Mouse (Mus musculus) v-Abl transformed pro-B cells (cell line): ENCODE measurements around the gene Ikbkg.

ENCODE experiments used
- in situ Hi-C, 2 experiments: fragments of 400-800 bp; cut with MboI; formaldehyde crosslinking; loops; one replicate each; pipeline ENCODE4 v1.15.1; 2025; ENCODE audit not compliant: unreplicated experiment in 2 of 2

The Ikbkg gene

DNA sequence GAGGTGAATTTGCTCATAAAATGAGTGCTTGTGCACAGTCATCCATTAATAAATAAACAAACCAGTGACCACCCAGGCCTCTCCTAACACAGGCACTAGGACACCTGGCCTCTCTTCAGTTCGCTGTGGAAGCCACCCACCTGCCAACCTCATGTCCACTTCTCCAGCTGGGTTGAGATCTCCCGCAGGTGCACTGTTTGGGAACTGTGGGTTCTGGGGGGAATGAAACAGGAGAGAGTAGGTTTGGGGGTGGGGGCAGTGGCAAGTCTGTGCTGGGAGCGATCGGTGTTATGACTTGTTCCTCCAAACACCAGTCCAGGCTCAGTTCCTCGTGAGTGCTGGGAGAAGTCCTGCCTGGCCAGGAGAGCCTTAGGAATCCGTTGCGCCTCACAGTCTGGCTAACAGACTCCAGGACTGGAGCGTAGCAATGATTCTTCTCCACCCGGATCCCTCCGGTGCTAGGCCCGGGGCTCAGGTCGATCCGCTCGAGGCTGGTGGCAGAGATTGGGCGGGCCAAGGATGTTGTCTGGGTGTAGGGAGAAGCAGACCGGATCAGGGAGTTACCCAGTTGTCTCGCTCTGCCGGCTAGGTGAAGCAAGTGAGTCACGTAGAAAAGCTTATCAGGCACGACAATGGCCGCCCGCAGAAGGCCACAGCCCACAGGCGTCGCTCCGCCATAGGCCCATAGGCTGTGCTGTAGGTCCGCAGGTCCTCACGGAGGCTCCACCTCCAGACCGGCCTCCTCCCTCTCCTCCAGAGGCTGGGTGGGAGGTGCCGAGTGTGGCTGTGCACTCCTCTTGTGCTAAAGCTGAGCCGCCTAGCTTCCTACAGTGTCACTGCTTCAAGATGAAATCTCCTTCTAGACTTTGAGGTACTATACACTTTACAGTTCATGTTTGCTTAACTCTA, at the start of gene Ikbkg, which contains the start of gene Fam3a:
TSS of gene Ikbkg (plus strand) at position 756 of the 909 bp plus-strand sequence.
TSS of gene Fam3a (minus strand) at position 738 of the 909 bp plus-strand sequence.
- in situ Hi-C loops: loop anchor here in 1 of 2 experiments (10.0 kb wide), 1 partner anchor 428 kb away; the partner anchor contains the start of gene Hcfc1

DNA sequence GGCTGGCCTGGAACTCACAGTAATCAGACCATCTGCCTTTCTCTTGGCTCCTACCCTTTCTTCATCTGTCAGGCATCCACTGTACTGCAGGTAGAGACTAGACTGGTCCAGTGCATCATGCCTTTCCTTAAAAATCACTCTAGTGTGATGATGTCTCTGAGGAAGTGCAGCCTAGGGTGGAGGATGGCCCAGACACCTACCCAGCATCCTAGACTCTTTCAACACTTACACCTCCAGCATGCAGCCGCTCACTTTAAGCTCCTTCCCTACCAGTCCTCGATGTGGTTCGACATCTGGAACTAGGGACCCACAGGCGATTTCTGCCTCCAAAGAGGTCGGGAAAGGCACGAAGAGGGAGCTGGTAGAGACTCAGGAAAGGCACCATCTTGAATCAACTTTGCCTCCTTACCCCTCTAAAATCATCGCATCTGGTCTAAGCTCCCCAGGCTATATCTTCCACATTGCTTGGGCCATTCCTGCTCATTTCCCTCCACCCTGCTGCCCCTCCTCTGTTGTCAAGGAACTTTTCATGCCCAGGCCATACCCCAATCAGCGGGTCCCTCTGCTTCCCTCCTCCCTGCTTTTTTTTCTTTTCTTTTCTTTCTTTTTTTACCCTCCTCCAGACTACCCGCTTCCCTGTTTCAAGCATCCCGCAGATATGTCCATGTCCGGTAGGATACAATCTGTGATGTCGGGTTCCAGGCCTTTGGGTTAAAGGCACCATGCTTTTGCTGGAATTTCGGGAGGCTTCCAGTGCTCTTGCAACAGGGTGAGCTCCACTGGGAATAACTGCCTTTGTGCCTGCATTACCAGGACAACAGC, 40.2 kb upstream of the Ikbkg start:
- in situ Hi-C loops: no loop called here

DNA sequence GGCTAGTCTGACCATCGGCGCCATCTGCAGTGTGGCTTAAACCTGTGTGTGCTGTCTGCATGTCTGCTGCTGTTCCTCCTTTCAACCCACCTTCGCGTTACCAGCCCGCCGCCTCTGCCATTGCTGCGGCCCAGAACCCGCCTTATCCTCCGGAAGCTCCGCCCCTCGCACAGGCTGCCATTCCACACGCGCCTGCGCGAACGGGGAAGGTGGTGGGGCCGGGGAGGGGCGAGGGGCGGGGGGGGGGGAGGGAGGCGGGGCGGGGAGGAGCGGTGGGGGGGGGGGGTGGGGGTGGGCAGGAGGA, 39.7 kb upstream of the Ikbkg start, which contains the start of gene Lage3:
TSS of gene Lage3 (minus strand) at position 152 of the 304 bp plus-strand sequence.
- in situ Hi-C loops: no loop called here

DNA sequence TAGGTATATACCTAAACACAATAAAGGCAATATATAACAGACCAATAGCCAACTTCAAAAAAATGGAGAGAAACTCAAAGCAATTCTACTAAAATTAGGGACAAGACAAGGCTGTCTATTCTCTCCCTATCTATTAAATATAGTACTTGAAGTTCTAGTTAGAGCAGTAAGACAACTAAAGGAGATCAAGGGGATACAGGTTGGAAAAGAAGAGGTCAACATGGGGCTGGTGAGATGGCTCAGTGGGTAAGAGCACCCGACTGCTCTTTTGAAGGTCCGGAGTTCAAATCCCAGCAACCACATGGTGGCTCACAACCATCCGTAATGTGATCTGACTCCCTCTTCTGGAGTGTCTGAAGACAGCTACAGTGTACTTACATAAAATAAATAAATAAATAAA, 36.0 kb upstream of the Ikbkg start:
- in situ Hi-C loops: loop anchor here in 1 of 2 experiments (5.0 kb wide), 1 partner anchor 35 kb away; no protein-coding TSS in a partner anchor

DNA sequence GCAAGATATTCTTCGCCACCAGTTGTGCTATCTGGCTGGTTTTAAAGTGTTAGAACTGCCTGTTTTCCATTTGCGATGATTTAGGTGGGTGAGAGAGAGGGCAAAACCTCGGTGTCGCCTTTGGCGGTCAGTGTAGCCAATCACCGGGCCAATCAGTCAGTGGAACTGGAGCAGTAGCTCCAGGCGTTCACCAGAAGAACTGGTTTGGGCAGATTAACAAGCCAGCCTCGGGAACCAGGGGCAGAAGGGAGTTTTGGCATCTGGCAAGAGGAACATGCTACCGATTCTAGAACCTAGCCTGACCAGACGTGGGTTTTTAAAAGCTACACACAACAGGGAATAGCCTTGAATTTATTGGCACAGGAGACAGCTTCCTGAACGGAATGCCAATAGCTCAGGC, 33.9 kb upstream of the Ikbkg start:
- in situ Hi-C loops: loop anchor here in 1 of 2 experiments (5.0 kb wide), 1 partner anchor 37 kb away; no protein-coding TSS in a partner anchor

DNA sequence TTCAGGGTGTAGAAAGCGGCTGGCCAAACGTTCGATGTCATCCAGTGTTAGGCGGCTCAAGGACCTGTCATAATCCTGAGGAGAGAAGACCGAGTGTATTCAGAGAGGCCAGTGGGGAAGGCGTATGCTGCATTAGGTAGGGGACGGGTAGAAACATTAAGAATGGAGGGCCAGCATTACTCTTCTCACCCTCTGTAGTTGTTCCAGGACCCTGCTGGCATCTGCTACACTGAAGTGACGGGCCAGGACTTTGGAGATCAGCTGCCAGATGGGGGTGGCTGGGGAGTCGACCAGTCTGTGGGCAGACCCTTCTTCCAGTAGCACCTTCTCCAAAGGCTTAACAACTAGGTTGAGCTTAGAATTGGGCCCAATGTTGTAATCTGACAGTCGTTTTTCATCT, 25.6 kb upstream of the Ikbkg start:
- in situ Hi-C loops: no loop called here

DNA sequence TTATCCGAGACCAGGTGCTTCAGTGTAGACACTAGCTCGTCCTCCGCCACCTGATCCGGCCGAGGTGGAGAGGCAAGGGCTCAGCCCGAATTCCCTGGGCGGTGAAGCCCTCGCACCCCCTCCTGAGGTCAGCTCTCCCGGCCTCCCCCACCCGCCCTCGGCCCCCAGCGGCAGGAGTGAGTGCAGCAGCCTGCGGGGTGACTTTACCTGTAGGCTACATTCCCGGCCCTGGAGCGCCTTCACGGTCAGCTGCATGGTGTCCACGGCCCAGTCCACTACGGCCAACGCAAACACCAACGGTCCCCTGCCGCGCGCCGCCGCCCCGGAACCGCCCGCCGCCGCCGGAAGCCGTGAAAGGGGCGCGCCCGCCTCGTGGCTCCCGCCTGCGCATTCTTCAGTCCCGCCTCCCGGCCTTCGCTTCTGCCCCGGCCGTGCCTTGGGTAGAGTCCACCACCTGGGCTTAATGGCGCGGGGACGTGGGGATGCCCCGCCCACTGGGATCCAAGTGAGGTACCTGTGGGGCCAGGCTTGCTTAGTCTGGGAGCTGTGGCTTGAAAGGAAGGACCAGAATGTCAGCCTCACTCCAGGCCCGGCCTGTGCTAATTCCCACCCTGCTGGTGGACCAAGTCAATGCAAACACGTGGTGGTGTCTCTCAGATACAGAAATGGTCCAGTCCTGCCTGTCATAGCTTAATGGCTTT, 24.7 kb upstream of the Ikbkg start:
- in situ Hi-C loops: no loop called here

DNA sequence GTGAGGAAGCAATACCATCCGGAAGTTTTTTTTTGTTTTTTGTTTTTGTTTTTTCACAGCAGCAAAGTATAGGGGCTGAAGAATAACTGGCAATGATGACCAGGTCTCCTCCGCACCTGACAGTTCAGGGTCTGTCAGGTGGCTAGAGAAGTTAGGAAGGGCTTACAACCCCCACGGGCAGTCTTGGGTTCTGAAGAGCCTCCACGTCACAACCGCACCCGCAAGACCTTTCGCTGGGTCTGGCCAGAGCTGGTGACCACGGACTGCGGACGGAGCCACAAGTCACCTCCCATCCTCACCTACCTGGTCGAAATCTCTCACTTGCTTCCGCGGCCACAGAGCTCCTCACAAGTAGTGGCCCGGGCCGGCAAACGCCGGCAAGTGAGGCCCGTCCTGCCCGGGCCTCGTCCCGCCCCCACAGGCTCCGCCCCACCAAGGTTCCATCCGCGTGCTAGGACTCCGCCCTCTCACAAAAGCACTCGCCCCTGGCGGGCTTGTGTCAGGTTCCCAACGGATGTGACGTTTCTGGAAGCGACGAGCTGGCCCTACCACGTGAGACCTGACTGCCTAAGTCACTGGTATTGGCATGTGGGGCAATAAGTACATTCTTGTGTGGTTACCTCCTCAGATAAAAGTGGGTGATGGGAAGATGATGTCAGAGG, 20.1 kb upstream of the Ikbkg start, which contains the start of the genes Ubl4a and Slc10a3:
TSS of gene Ubl4a (minus strand) at position 331 of the 662 bp plus-strand sequence.
TSS of gene Slc10a3 (minus strand) at position 462 of the 662 bp plus-strand sequence.
- in situ Hi-C loops: loop anchor here in 1 of 2 experiments (10.0 kb wide), 1 partner anchor 118 kb away; the partner anchor contains the start of gene Emd

DNA sequence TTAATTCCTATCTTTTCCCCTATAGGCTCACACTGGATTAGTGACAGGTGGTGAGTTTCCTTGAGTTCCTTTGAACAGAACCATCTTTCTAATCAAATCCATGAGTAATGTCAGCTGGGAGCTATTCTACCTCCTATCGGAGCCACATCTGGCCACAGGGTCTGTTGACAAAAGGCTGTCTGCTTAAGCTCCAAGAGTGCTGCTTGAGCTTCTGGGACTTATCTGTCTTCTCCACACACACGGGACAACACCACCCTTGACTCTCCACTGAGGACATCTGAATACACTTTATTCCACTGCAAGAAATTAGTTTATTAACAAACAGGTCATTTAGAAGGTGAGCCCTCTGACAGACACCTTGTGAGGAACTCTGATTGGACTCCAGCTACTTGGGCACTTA, 8.6 kb upstream of the Ikbkg start:
- in situ Hi-C loops: no loop called here

DNA sequence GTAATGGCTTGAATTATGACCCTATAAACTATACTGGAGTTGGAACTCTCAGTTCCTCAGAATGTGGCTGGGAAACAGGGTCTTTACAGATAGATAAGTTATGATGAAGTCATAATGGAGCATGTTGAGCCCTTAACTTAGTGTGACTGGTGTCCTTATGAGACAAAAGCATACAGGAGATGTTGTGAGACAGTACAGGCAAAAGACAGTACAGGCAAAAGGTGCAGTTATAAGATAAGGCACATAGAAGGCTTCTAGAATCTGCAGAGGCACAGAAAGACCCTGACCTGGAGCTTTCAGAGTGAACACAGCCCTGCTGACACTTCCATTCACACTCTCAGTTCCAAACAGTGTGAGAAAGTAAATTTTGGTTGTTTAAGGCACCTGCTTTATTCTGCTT, 4.9 kb upstream of the Ikbkg start:
- in situ Hi-C loops: no loop called here

DNA sequence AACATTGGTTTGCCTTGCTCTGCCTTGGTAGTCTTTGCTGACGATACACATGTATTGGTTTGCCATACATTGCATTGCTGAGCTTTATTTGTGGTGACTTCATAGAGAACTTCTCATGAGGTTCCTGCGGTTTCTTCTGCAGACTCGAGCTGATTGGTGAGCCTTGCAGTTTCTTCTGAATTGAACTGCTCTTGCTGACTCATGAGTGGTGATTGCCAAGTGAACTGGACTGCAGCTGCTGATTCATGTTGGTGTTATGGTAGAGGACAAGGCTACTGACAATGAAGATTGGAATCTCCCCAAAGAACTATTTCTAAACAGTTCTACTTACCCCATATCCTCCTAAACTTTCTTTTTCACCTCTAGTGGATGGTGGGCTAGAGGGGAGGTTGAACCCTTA, 7.0 kb downstream of the Ikbkg start:
- in situ Hi-C loops: loop anchor here in 1 of 2 experiments (25.0 kb wide), 2 partner anchors 688 to 1388 kb away; partner anchors contain the start of genes Abcd1 and Bcap31

DNA sequence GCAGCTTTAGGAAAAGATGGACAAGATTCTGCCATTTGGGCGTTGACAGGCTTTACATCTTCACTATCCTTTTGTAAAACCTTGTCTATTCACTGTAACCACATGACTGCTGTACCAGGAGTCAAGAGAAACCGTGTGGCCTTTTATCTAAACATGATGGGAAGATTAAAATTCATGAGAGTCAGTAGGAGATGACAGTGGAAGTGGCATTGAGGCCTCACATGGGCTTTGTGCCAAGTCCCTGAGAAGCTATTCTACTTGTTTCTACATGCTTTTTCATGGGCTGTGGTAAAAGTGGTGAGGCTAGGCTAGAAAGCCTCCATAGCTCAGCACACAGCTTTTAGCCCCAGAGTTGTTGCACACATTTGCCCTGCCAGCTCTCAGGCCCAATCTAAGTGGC, 15.2 kb downstream of the Ikbkg start:
- in situ Hi-C loops: loop anchor here in 1 of 2 experiments (25.0 kb wide), 2 partner anchors 696 to 1396 kb away; partner anchors contain the start of genes Abcd1 and Bcap31

DNA sequence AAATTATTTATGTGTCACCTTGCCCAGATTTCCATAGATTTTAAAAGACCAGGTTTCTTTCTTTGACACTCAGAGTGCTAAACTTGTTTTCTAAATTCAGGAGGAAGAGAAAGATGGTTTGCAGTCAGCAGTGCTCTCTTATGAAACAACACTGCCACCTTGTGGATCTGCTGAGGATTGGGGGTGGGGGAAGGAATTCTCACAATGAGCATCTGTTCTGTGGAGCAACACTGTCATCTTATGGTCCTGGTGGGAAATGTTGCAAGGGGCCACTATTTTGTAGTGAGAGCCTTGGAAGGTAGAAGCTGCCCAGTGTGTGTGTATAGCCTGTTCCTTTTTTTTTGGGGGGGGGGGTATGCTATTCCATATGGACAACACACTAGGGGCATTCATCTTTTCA, 20.3 kb downstream of the Ikbkg start:
- in situ Hi-C loops: loop anchor here (5.0 to 25.0 kb wide), 13 partner anchors 161 to 1401 kb away; partner anchors contain the start of genes Irak1 (in 2 of the 2), Abcd1 (in 1 of the 2), Bcap31 (in 1 of the 2) and Emd (in 1 of the 2)

DNA sequence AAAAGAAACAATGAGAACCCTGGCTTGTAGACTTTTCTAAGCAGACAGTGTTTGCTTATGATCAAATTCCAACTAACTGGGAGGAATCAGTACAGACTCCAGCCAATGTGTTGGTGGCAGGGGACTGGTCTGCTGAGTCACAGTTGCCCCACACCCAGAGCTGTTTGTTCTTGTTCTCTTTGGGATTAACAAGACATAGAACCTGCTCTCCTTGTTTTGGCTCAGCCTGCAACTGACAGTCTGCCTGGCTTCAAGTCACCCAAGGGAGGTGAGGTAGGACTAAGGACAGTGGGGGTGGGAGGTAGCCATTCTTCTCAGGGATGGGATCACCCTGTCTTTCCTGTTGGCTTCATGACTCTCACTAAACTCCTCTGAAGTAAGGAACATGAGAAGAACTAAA, 31.4 kb downstream of the Ikbkg start:
- in situ Hi-C loops: loop anchor here in 1 of 2 experiments (25.0 kb wide), 2 partner anchors 712 to 1412 kb away; partner anchors contain the start of genes Abcd1 and Bcap31

DNA sequence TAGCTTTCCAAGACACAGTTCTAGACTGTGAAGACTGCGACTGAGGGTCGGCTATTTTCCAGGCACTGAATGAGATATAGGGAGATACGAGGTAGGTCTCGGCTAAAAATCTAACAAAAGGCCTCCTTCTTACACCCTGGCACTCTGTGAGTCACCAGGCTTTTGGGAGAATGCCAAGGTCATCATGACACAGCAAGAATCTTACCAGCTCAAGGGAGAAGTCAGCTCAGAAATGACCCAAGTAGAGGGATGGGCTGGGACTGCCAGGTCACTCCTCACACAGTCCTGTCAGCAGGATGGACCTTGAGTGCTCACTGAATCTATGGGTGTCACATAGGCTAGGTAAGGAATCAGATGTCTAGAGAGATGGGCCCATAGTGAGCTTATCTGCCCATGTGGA, 32.1 kb downstream of the Ikbkg start:
- in situ Hi-C loops: loop anchor here (5.0 to 25.0 kb wide), 6 partner anchors 662 to 1418 kb away; partner anchors contain the start of genes Brcc3 (in 2 of the 2), Cmc4 (in 2 of the 2), Mtcp1 (in 2 of the 2) and Dkc1 (in 1 of the 2)

DNA sequence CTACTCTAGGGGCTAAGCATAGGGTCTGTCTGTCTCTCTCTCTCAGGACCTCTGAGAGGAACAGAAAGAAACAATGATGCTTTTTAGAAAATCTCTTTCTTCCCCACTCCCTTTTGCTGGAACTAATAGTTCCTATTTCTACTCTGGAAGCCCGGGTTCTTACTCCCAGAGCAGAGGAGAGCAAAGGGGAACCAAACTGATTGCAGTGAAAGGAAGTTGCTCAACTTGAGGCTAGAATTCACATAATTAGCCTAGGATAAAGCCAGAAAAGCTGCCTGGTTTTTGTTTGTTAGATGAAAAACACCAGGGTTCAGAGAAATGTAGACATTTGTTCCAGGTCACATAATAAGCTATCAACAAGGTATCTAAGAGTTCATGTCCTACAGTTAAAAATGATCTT, 33.2 kb downstream of the Ikbkg start:
- in situ Hi-C loops: loop anchor here (5.0 to 25.0 kb wide), 6 partner anchors 661 to 1419 kb away; partner anchors contain the start of genes Brcc3 (in 2 of the 2), Cmc4 (in 2 of the 2), Mtcp1 (in 2 of the 2) and Dkc1 (in 1 of the 2)

DNA sequence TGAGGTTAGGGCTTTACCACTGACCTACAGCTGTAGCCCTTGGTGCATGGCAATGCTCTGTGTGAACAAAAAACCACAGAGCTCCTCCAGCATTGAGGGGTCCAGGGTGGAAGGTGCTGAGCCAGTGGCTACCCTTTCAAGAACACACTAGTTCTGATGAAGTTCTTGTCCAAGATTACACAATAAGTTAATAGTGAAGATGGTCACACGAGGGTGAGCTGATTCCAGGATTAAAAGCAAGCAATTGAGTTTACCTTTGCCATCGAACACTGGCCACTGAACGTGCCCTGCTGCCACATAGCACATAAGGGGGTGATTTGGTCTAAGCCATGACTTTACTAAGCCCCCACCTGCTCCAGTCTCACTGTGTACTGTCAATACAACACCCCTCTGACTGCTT, 34.0 kb downstream of the Ikbkg start:
- in situ Hi-C loops: loop anchor here (5.0 to 25.0 kb wide), 6 partner anchors 660 to 1420 kb away; partner anchors contain the start of genes Brcc3 (in 2 of the 2), Cmc4 (in 2 of the 2), Mtcp1 (in 2 of the 2) and Dkc1 (in 1 of the 2)

DNA sequence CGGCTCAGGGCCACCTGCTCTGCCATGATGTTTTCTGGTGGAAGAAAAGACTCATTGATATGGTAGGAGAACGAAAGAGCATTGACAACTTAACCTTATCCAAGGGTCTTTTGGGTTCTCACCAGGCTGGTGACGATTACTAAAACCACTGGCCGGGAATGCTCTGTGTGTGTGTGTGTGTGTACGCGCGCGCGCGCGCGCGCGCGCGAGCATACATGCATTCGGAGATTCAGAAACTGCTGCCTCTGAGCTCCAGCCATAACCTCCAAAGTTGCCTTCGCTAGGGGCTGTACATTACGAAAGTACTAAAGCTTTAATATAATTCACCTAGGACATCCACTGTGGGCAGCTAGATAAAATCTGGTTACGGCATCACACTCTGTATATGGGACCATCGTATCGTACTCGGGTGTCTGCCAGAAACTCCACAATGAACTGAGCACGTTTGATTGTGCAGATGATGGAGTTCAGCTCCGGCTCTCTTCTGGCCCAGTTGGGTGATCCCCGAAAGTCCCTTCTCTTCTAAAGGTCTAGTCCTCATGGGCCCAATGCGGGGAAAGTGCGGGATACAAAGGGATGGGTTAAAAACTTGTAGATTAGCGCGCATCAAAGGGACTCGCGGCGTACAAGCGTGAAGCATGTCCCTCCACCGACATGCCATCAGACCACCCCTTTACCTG, 35.2 kb downstream of the Ikbkg start:
- in situ Hi-C loops: loop anchor here (5.0 to 25.0 kb wide), 6 partner anchors 659 to 1421 kb away; partner anchors contain the start of genes Brcc3 (in 2 of the 2), Cmc4 (in 2 of the 2), Mtcp1 (in 2 of the 2) and Dkc1 (in 1 of the 2)
